Mouse (Mus musculus) inflammation-experienced regulatory T-cells, adult 6 months (primary cell): ENCODE data around the gene Adamts18. TPM values are rescaled to one million over a fixed set of nuclear protein-coding genes. Genes with fewer than 3 reads are reported as not detected.

Source experiments
- ATAC-seq: one replicate; pipeline ENCODE4 v1.8.0; 2017
- polyA plus RNA-seq, 3 experiments: library from polyadenylated mRNA; unstranded; fragments of 100-300 nt; shearing (Covaris generic); gene quantifications; one replicate each; pipeline ENCODE4 v1.2.1; 2017

The Adamts18 gene
- polyA plus RNA-seq, 3 experiments from 2014 or later: not detected

GRCm38 (mm10) chr8:113656681-113657298 lies 191.7 kb downstream of the Adamts18 start:
- ATAC-seq: peak; percentile 4

GRCm38 (mm10) chr8:113656154-113656553 lies 192.4 kb downstream of the Adamts18 start:
- peak; percentile 99 for ATAC-seq

GRCm38 (mm10) chr8:113653151-113653550 lies 195.4 kb downstream of the Adamts18 start:
- ATAC-seq: no peak

GRCm38 (mm10) chr8:113652450-113652849 lies 196.1 kb downstream of the Adamts18 start:
- ATAC-seq: no peak

Other genes starting within 250 kb of the Adamts18 start
- 10 to 100 TPM; 11.5 to 18.2 (median 13.1) TPM for gene Mon1b, start 213.2 kb downstream of the Adamts18 start, polyA plus RNA-seq
- not detected for gene Syce1l, start 205.5 kb downstream of the Adamts18 start, polyA plus RNA-seq